Mouse (Mus musculus) intestine, postnatal 0 days (tissue): ENCODE results near the gene Efnb1. TPM values are rescaled to one million over a fixed set of nuclear protein-coding genes. Genes with fewer than 3 reads are reported as not detected.
"Not testable (repeated sequence)": the region's sequence is repeated elsewhere in the genome, so short reads cannot be mapped to it uniquely, and the experiment has no call there.

Experiments
- ATAC-seq: fragments of 200-750 bp; cut with Nextera tagmentation; 2 replicates; pipeline ENCODE4 v1.8.0; 2017; ENCODE audit warnings: mild to moderate bottlenecking, moderate TSS enrichment, moderate library complexity
- H3K27ac ChIP-seq: fragments of 300-500 bp; sonication (generic); 2 replicates; pipeline ENCODE4 v1.5.1; 2014; ENCODE audit warnings: mild to moderate bottlenecking, low read depth, low read length, moderate library complexity
- H3K27me3 ChIP-seq: fragments of 300-500 bp; sonication (generic); replicated peaks from 2 replicates; pipeline ENCODE4 v1.6.1; 2014; ENCODE audit warnings: low read length, mixed read lengths; ENCODE audit not compliant: control insufficient read depth, insufficient read depth
- H3K36me3 ChIP-seq: fragments of 300-500 bp; sonication (generic); 2 replicates; pipeline ENCODE4 v1.6.1; 2014; ENCODE audit warnings: mild to moderate bottlenecking, moderate library complexity; ENCODE audit not compliant: control insufficient read depth, insufficient read depth
- H3K4me1 ChIP-seq: fragments of 300-500 bp; sonication (generic); replicated peaks from 2 replicates; pipeline ENCODE4 v1.6.1; 2014; ENCODE audit warnings: antibody characterized with exemption, low read length, mixed read lengths; ENCODE audit not compliant: control insufficient read depth, insufficient read depth
- H3K4me2 ChIP-seq: fragments of 300-500 bp; sonication (generic); replicated peaks from 2 replicates; pipeline ENCODE4 v1.6.1; 2014; ENCODE audit warnings: low read depth, mild to moderate bottlenecking, moderate library complexity
- H3K4me3 ChIP-seq: fragments of 300-500 bp; sonication (generic); 2 replicates; pipeline ENCODE4 v1.5.1; 2014; ENCODE audit warnings: low read depth, low read length
- H3K9ac ChIP-seq: fragments of 300-500 bp; sonication (generic); 2 replicates; pipeline ENCODE4 v1.6.1; 2014; ENCODE audit warnings: mild to moderate bottlenecking, low read depth, low read length
- H3K9me3 ChIP-seq: fragments of 300-500 bp; sonication (generic); 2 replicates; pipeline ENCODE4 v1.6.1; 2016; ENCODE audit warnings: mixed run types; ENCODE audit not compliant: control insufficient read depth
- CTCF ChIP-seq: sonication (generic); IDR thresholded peaks from 2 replicates; pipeline ENCODE4 v1.5.1; 2016; ENCODE audit warnings: low read depth, mild to moderate bottlenecking, control low read depth, antibody characterized with exemption, moderate library complexity
- WGBS: fragments of 180-500 bp; shearing (Covaris S2); extraction: QIAGEN DNeasy Blood & Tissue Kit; methylation state at CpG from one replicate; pipeline ENCODE4 v1.1.7; 2014; 5-methylcytosine and 5-hydroxymethylcytosine counted together
- polyA plus RNA-seq: library from polyadenylated mRNA; unstranded; fragments of >200 nt; fragmentation: Nextera tagmentation; extraction: Ambion mirVana; gene quantifications from 2 replicates; pipeline ENCODE4 v1.2.1, GENCODE M21; 2015

The Efnb1 gene
- 12.5 and 13.0 TPM in 2 replicates for polyA plus RNA-seq

DNA sequence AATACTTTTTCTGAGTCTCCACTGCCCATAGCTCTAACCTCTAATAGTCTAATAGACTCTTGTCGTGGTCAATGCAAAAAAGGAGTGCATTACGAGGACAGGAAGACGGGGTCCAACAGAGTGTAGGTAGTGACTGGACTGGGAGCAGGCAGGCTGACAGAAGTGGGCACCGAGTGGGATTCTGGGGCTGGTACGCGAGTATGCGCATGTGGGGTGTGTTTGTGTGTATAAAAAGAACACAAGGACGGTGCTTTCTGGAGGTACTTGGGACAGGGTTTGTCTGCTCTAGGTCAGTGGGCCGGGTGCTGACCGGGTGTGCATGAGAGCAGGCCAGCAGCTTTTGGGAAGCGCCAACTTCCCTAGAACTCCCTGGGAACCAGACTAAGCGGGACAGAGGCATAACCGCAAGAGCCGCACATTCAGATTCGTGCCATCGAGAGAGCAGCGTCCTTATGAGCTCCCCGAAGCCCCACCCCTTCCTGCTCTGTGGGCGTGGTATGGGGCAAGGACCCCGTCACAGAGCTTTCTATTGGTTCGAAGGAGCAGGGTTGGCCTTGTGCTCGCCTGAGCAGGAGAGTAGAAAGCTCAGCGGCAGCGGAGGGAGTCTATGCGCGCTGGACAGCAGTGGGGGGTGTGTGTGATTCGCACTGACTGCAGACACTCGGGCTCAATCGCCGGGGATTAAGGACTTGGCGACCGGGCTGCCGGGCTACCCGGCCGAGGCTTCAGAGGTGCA is at the start of gene Efnb1:
Gene Efnb1 (plus strand): TSS at position 608 of the 736 bp plus-strand sequence.
- H3K9ac ChIP-seq = peak within 1 kb of the TSS; percentile 62
- H3K27me3 ChIP-seq = no peaks in the 10 kb centered on the region
- H3K36me3 ChIP-seq = no peaks in the 10 kb centered on the region
- no peaks in the 10 kb centered on the region for H3K9me3 ChIP-seq
- WGBS = 27% methylated on average over 35 of the region's 35 CpGs
- peak; percentile 81 for ATAC-seq
- H3K4me2 ChIP-seq = peak within 1 kb of the TSS; percentile 64
- no peak for TF ChIP-seq CTCF
- peak within 1 kb of the TSS; percentile 59 for H3K4me3 ChIP-seq
- no peaks in the 10 kb centered on the region for H3K4me1 ChIP-seq
- H3K27ac ChIP-seq = peak within 1 kb of the TSS; percentile 75

- no peak for ATAC-seq
- H3K27me3 ChIP-seq = no peaks in the 10 kb centered on the region
- H3K36me3 ChIP-seq = no peaks in the 10 kb centered on the region
- H3K4me3 ChIP-seq = no peak overlapping the region
- WGBS = 64% methylated on average over 2 of the region's 2 CpGs
- H3K9me3 ChIP-seq = no peaks in the 10 kb centered on the region
- H3K9ac ChIP-seq = no peak overlapping the region
- no peaks in the 10 kb centered on the region for H3K4me1 ChIP-seq
- TF ChIP-seq CTCF = no peak
- no peak overlapping the region for H3K27ac ChIP-seq
- H3K4me2 ChIP-seq = no peak overlapping the region
Measured at GRCm38 (mm10) chrX:99092704-99093103, 43.2 kb upstream of the Efnb1 start.

DNA sequence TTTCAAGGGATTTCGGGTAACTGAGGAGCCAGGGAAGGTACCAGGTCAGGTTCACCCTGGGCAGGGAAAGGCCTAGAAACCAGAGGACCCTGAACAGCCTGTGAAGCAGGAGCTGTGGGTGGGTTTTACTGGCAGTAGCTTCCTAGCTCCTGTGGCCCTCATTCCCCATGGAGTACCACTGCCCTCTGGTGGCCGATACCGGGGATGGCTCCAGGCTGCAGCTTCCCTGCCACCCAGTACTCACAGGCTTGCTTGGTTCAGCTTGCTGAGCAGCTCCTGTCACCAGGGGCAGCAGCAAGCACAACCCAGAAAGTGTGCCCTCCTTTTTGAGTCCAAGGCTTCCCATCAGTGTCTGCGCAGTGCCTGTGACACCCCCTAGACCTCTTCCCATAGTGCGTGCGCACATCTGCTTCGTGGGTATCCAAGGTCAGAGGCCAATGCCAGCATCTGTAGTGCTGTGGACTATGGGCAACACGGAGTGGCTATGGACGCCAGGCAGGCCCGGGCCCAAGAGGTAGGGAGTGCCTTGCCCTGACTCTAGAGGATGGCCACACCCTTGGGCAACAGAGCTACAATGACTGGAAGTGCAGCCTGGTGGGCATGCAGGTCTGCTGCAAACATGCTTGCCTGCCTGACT is 24.7 kb upstream of the Efnb1 start:
- H3K27me3 ChIP-seq, H3K4me1 ChIP-seq, H3K9ac ChIP-seq, H3K36me3 ChIP-seq, H3K9me3 ChIP-seq, ATAC-seq, H3K27ac ChIP-seq, H3K4me3 ChIP-seq, H3K4me2 ChIP-seq: not testable (repeated sequence)
- 79% methylated on average over 7 of the region's 10 CpGs for WGBS
- TF ChIP-seq CTCF = 0 out of 2 replicates have a peak, but pooled peaks have one; percentile 14

DNA sequence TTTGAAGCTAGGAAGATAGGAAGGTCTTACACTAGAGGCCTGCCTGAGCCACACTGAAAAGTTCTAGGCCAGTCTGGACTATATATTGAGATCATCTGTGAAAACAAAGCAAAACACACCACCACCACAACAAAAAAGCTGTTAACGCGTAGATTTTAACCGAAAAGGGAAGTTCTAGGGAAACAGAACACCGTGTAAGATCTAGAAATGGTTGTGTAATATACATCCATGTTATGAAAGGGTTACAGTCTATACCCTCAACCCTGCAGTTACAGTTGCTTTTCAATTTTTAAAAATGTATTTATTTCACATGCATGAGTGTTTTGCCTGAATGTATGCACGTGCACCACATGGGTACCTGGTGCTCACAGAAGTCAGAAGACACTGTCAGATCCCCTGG is 16.4 kb upstream of the Efnb1 start:
- WGBS = 84% methylated on average over 5 of the region's 5 CpGs
- ATAC-seq = no peak
- H3K27ac ChIP-seq = no peak overlapping the region

GRCm38 (mm10) chrX:99130059-99130458 is 5.9 kb upstream of the Efnb1 start:
- no peak overlapping the region for H3K27ac ChIP-seq
- ATAC-seq = no peak
- H3K9ac ChIP-seq = no peak overlapping the region
- no peaks in the 10 kb centered on the region for H3K4me1 ChIP-seq
- H3K9me3 ChIP-seq = no peaks in the 10 kb centered on the region
- 36% methylated on average over 3 of the region's 3 CpGs for WGBS
- no peak overlapping the region for H3K4me3 ChIP-seq
- H3K27me3 ChIP-seq = no peaks in the 10 kb centered on the region
- H3K36me3 ChIP-seq = no peaks in the 10 kb centered on the region
- TF ChIP-seq CTCF = peak; percentile 83
- H3K4me2 ChIP-seq = no peak overlapping the region

More for the DNA sequence above, 16.4 kb upstream of the Efnb1 start:
- H3K27me3 ChIP-seq = no peaks in the 10 kb centered on the region
- no peaks in the 10 kb centered on the region for H3K9me3 ChIP-seq
- no peaks in the 10 kb centered on the region for H3K4me1 ChIP-seq
- H3K4me2 ChIP-seq = no peak overlapping the region
- no peak overlapping the region for H3K4me3 ChIP-seq
- no peak overlapping the region for H3K9ac ChIP-seq
- TF ChIP-seq CTCF = no peak
- no peaks in the 10 kb centered on the region for H3K36me3 ChIP-seq

GRCm38 (mm10) chrX:99132573-99132972 is 3.4 kb upstream of the Efnb1 start:
- no peak for TF ChIP-seq CTCF
- H3K27me3 ChIP-seq = no peaks in the 10 kb centered on the region
- H3K9me3 ChIP-seq = no peaks in the 10 kb centered on the region
- no peak overlapping the region for H3K4me3 ChIP-seq
- no peak overlapping the region for H3K4me2 ChIP-seq
- H3K36me3 ChIP-seq = no peaks in the 10 kb centered on the region
- H3K9ac ChIP-seq = no peak overlapping the region
- 76% methylated on average over 6 of the region's 6 CpGs for WGBS
- no peak for ATAC-seq
- no peak overlapping the region for H3K27ac ChIP-seq
- no peaks in the 10 kb centered on the region for H3K4me1 ChIP-seq
